Mouse (Mus musculus) yolk sac, embryonic 10.5 days (tissue): ENCODE data around the gene Tnfsfm13.
A peak's percentile ranks its signal among the peaks of the same experiment; 100 is the strongest.

Experiments used
- DNase-seq: peaks from one replicate; pipeline ENCODE4 v3.0.0-alpha.2; 2017; ENCODE audit warnings: low spot score

The Tnfsfm13 gene

DNA sequence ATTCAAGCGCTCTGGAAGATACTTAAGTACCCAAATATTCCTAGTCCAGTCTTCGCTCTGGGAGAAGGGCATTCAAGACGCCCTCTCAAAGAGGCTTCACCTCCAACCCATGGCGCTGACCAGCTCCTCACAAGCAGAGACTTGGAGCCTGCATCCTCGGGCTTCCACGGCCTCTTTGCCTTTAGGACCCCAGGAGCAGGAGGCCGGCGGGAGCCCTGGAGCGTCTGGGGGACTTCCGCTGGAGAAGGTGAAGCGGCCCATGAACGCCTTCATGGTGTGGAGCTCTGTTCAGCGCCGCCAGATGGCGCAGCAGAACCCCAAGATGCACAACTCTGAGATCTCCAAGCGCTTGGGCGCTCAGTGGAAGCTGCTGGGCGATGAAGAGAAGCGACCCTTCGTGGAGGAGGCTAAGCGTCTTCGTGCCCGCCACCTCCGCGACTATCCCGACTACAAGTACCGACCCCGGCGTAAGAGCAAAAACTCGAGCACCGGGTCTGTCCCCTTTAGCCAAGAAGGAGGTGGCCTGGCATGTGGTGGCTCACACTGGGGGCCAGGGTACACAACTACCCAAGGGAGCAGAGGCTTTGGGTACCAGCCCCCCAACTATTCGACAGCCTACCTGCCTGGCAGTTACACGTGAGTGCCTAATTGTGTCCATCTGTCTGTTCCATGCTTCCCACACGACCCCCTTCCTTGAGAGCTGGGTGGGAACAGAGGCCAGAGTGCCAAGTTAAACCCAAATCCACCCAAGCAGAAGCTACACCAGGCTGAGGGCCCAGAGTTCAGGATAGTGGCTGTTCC is 40.4 kb downstream of the Tnfsfm13 start, which contains the start of gene Sox15:
Sox15 (plus strand) TSS at position 51 of the 801 bp plus-strand sequence.
- DNase-seq, result peak; percentile 58

DNA sequence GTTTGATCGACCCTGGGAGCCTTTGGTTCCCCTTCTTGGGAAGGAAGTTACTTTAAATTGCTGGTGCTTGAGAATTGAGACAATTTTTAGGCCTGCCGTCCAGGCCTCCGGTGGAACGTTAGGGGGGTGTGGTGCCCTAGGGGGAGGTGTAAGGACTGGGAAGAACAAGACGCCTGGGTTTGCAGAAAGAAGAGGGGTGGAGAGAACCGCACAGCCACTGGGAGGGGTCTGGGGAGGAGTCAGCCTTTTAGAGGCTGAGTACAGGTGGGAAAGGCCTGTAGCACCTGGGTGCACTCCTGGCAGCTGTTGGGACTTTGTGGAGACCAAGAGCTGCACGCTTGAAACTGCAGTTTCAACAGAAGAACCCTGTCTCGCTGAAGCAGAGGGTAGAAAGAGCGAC is 41.1 kb downstream of the Tnfsfm13 start:
- DNase-seq, result no peak

DNA sequence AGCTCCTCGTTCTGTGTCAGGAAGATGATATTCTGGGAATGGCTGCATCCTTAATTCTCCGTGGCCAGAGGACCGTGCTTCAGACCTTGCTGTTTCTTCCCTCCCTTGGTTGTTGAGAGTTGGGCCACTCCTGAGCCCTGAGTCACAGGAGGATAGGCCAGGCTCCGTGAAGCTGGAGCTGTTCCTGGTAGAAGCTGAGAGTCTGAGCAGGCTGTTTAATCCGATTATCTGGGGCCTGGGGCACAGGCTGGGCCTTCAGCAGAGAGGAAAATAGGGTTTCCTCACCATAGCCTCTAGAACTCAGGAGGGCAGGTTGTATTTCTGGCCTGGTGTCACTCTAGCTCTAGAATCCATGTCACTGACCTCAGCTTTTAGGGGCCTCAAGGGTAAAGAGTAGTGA is 42.5 kb downstream of the Tnfsfm13 start:
- DNase-seq, result no peak

DNA sequence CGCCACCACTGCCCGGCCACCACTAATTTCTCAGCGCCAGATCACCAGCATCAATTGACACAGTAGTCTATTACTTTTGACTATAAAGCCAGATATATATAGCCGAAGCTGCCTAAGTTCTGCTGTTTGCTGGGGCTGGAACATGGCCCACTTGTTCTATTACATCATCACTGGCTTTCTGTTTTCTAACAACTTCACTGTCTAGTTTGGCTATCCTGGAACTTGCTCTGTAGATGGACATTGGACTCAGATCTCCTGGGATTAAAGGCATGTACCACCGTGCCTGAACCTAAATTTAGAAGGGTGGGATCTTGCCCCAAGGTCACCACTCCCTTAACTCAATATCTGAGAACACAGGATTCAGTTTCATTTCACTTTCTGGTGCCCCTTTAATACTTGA is 50.0 kb downstream of the Tnfsfm13 start:
- no peak for DNase-seq

DNA sequence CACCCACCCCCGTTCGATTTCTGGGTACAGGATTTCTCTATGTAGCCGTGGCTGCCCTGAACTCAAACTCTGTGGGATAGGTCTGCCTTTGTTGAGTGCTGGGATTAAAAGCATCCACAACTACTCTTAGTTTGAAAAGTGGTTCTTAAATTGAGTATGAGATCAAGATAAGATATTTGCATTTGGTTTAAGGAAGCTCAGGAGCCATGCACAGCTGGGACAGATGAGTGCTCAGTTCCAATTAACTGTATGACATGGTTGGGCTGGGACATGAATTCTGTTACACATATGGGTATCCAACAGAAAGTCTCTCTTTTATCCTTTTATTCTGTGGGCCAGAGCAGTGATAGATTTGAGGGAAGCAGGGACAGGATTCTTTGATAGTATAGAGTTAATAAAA is 60.4 kb downstream of the Tnfsfm13 start:
- DNase-seq, result no peak

DNA sequence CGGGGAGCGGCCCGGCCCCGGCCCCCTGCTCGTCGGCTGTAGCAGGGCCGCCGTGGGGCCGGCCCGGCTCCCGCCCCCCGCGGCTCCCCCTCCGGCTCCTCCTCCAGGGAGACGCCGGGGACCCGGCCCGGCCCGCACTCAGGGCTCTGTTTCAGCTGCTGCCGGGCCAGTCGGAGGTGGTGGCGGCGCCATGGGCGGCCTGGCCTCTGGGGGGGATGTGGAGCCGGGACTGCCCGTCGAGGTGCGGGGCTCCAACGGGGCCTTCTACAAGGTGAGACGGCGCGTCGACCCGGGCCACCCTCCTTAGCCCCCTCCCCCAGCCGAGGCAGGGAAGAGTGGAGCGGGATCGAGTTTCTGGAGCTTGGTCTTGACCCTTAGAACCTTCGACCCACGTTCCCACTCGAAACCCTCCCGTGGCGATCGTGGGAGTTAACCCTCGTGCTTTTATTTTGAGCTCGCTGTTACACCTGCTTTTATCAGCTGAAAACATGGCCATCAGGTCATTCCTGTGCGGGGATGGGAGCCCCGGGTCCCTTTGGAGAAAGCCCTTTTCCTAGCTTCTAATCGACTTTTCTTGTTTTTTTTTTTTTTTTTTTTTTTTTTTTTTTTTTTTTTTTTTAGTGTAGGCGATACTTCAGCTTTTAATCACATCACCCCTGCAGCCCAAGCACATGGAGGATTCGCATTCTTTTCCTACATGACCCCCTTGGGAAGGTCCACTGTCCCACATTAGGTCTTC is 62.6 kb downstream of the Tnfsfm13 start:
- no peak for DNase-seq
